Mouse (Mus musculus) ES-E14 (cell line): ENCODE measurements at regions not wholly inside any gene's neighbourhood (a gene's known extent, or its start where the extent isn't known, plus 50 kb on each side); places are given as distances from the start of the nearest gene placed in this dataset.

Experiments
- CHD2 ChIP-seq: IDR thresholded peaks from 2 replicates; pipeline ENCODE4 v1.6.1; 2014; ENCODE audit warnings: mild to moderate bottlenecking, low read depth, low read length, inconsistent platforms
- HCFC1 ChIP-seq: IDR thresholded peaks from 2 replicates; pipeline ENCODE4 v1.6.1; 2012; ENCODE audit warnings: low read length, inconsistent platforms, borderline replicate concordance; ENCODE audit not compliant: insufficient read depth
- MAFK ChIP-seq: IDR thresholded peaks from 2 replicates; pipeline ENCODE4 v1.6.1; 2014; ENCODE audit warnings: mild to moderate bottlenecking, low read depth, low read length, inconsistent platforms; ENCODE audit not compliant: insufficient read depth
- ZC3H11A ChIP-seq: IDR thresholded peaks from 2 replicates; pipeline ENCODE4 v1.6.1; 2012; ENCODE audit warnings: low read depth, mild to moderate bottlenecking, inconsistent platforms, low read length, borderline replicate concordance

DNA sequence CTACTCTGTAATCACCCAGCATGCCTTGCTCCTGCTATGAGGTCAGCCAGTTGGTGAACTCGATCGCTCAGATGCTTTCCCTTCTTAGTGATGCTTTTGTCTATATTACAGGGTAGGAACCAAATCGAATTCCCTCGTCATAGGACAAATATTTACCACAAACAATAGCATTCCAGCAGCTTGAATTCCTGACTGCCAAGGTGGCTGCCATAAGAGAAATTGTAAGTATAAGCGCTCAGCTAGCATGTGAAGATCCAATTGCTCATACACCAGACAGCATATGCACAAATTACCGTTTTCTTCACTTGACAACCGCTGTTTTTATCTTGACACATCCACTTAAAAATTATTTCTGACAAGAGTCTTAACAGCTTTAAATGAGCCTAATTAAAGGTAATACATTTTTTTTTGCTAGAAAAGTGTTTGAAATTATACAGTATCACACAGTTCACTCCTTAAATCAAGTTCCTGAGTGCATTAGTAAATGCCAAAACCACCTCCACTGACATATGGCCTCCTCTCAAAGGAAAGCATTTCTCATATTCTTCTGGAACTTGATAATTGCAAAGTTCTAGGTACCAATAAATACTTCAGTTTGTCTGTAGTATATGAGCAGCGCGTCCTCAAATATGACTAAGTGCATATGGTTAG lies 513.2 kb upstream of the Adamts9 start:
- TF ChIP-seq MAFK (no peak), CHD2 (no peak), HCFC1 (no peak), ZC3H11A (no peak)
